Mouse (Mus musculus): ENCODE measurements around the gene Ubac1. TPM values are rescaled to one million over a fixed set of nuclear protein-coding genes. Genes with fewer than 3 reads are reported as not detected.

Gene Ubac1
- polyA plus RNA-seq, 1 experiment from 2014 or later, result 124 TPM

Other genes with a start within 250 kb of the Ubac1 start
- not detected in 2 replicates for gene Lcn11, start 244.7 kb downstream of the Ubac1 start, polyA plus RNA-seq (2015; fragmentation: Nextera tagmentation; extraction: Ambion mirVana)
- gene Gm13539, start 239.5 kb downstream of the Ubac1 start, polyA plus RNA-seq (2015; fragmentation: Nextera tagmentation; extraction: Ambion mirVana), result not detected in 2 replicates
- gene Glt6d1, start 205.9 kb downstream of the Ubac1 start, polyA plus RNA-seq (2015; fragmentation: Nextera tagmentation; extraction: Ambion mirVana), result not detected in 2 replicates
- not detected in 2 replicates for gene Lcn9, start 198.6 kb downstream of the Ubac1 start, polyA plus RNA-seq (2015; fragmentation: Nextera tagmentation; extraction: Ambion mirVana)
- gene Sohlh1, start 174.5 kb downstream of the Ubac1 start, polyA plus RNA-seq (2015; fragmentation: Nextera tagmentation; extraction: Ambion mirVana), result not detected in 2 replicates
- 10.7 and 11.3 TPM in 2 replicates for gene Kcnt1, start 158.0 kb downstream of the Ubac1 start, polyA plus RNA-seq (2015; fragmentation: Nextera tagmentation; extraction: Ambion mirVana)
- 55.6 and 61.4 TPM in 2 replicates for gene Camsap1, start 38.5 kb downstream of the Ubac1 start, polyA plus RNA-seq (2015; fragmentation: Nextera tagmentation; extraction: Ambion mirVana)
- 18.0 and 19.2 TPM in 2 replicates for gene Nacc2, start 101.5 kb upstream of the Ubac1 start, polyA plus RNA-seq (2015; fragmentation: Nextera tagmentation; extraction: Ambion mirVana)
- gene Lhx3, start 186.5 kb upstream of the Ubac1 start, polyA plus RNA-seq (2015; fragmentation: Nextera tagmentation; extraction: Ambion mirVana), result 11.8 and 12.5 TPM in 2 replicates
- 13.0 and 13.8 TPM in 2 replicates for gene Qsox2, start 215.8 kb upstream of the Ubac1 start, polyA plus RNA-seq (2015; fragmentation: Nextera tagmentation; extraction: Ambion mirVana)